Mouse (Mus musculus) bone marrow macrophage, adult 2 months (primary cell): ENCODE results near the gene Gm17949.

Source experiments
- CTCF ChIP-seq: IDR thresholded peaks from 2 replicates; pipeline ENCODE4 v1.5.1; 2012; ENCODE audit warnings: low read depth, mild to moderate bottlenecking, low read length, moderate library complexity
- POLR2A ChIP-seq: IDR thresholded peaks from 2 replicates; pipeline ENCODE4 v1.6.1; 2012; ENCODE audit warnings: mild to moderate bottlenecking, low read depth, low read length, borderline replicate concordance

DNA sequence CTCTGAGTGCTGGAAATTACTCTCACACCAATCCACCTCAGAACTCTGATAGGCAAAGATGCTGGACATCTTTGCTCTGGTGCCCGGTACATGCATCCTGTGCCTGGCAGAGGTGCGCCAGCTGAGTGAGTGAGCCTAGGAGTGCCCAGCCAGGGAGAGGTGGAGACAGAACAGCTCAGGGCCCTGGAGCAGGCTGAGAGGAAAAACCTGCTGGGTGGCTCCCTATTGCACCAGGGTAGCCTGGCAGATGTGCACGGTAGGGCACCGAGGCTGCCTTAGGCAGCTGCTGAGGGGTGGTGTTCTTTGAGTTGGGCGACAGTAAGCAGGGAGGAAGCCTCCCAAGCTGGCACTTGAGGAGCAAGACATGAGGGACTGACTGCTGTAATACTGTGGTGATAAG is 29.3 kb upstream of the Gm17949 start, which contains the start of gene Acer1:
- TF ChIP-seq CTCF (no peak), POLR2A (no peak)
